Mouse (Mus musculus) CH12.LX (cell line): ENCODE measurements at regions not wholly inside any gene's neighbourhood (a gene's known extent, or its start where the extent isn't known, plus 50 kb on each side); places are given as distances from the start of the nearest gene placed in this dataset.

Experiments used
- DNase-seq: peaks from one replicate; pipeline ENCODE4 v3.0.0-alpha.2; 2013; ENCODE audit errors: extremely low read depth
- H3K27ac ChIP-seq: 2 replicates; pipeline ENCODE4 v1.5.1; 2012; ENCODE audit warnings: low read depth, mild to moderate bottlenecking, control low read depth, moderate library complexity; ENCODE audit not compliant: insufficient read depth
- H3K27me3 ChIP-seq: replicated peaks from 2 replicates; pipeline ENCODE3; 2012; ENCODE audit warnings: inconsistent platforms
- H3K36me3 ChIP-seq, 2 experiments: replicated peaks in 1 of 2; 2 replicates each; pipeline versions ENCODE3 to v1.6.1; 2012; ENCODE audit warnings: inconsistent platforms in 1 of 2, low read length in 1 of 2, mild to moderate bottlenecking in 1 of 2, mixed read lengths in 1 of 2, moderate library complexity in 1 of 2; ENCODE audit not compliant: control insufficient read depth in 1 of 2, insufficient read depth in 1 of 2
- H3K4me1 ChIP-seq, 2 experiments: 2 replicates each; pipeline ENCODE4 v1.6.1; 2012; ENCODE audit warnings: inconsistent platforms in 1 of 2, moderate library complexity in 1 of 2; ENCODE audit not compliant: insufficient read depth in 2 of 2, control insufficient read depth in 1 of 2
- H3K4me2 ChIP-seq: 2 replicates; pipeline ENCODE4 v1.6.1; 2012; ENCODE audit warnings: low read depth, mild to moderate bottlenecking, control low read depth; ENCODE audit not compliant: poor library complexity, insufficient read depth, severe bottlenecking
- H3K4me3 ChIP-seq, 3 experiments: fragments of 150-350 bp in 1 of 3; sonication (generic) in 1 of 3; replicated peaks in 1 of 3; 2 replicates each; pipeline versions ENCODE3 to v1.5.1; 2011 to 2012; ENCODE audit warnings: low read depth in 2 of 3, low read length in 2 of 3, mild to moderate bottlenecking in 2 of 3, moderate library complexity in 2 of 3, control low read depth in 1 of 3, improper control_type of control experiment in 1 of 3, inconsistent platforms in 1 of 3, mixed read lengths in 1 of 3; ENCODE audit not compliant: poor library complexity in 1 of 3
- H3K79me2 ChIP-seq: replicated peaks from 2 replicates; pipeline ENCODE4 v1.6.1; 2012; ENCODE audit warnings: mild to moderate bottlenecking, moderate library complexity; ENCODE audit not compliant: control insufficient read depth, poor library complexity, insufficient read depth, severe bottlenecking; ENCODE audit errors: extremely low read depth
- H3K9ac ChIP-seq: 2 replicates; pipeline ENCODE4 v1.6.1; 2012; ENCODE audit warnings: low read depth, mild to moderate bottlenecking, control low read depth, moderate library complexity; ENCODE audit not compliant: insufficient read depth
- H3K9me3 ChIP-seq: replicated peaks from 2 replicates; pipeline ENCODE3; 2012; ENCODE audit warnings: low read length, inconsistent platforms, mixed read lengths
- CHD1 ChIP-seq: IDR thresholded peaks from 2 replicates; pipeline ENCODE4 v1.6.1; 2012; ENCODE audit warnings: low read depth, low read length, improper control_type of control experiment, inconsistent platforms
- CHD2 ChIP-seq: IDR thresholded peaks from 2 replicates; pipeline ENCODE4 v1.6.1; 2011; ENCODE audit warnings: low read length, improper control_type of control experiment
- CTCF ChIP-seq, 2 experiments: IDR thresholded peaks in 1 of 2; conservative IDR thresholded peaks in 1 of 2; 2 replicates each; pipeline ENCODE4 v1.5.1; 2011 to 2012; ENCODE audit warnings: low read depth in 2 of 2, low read length in 2 of 2, improper control_type of control experiment in 1 of 2, inconsistent platforms in 1 of 2, mild to moderate bottlenecking in 1 of 2, moderate library complexity in 1 of 2
- ELF1 ChIP-seq: IDR thresholded peaks from 2 replicates; pipeline ENCODE4 v1.6.1; 2014; ENCODE audit warnings: low read depth, mild to moderate bottlenecking, inconsistent platforms, low read length, improper control_type of control experiment
- GABPA ChIP-seq: IDR thresholded peaks from 2 replicates; pipeline ENCODE4 v1.6.1; 2012; ENCODE audit warnings: low read depth, low read length, improper control_type of control experiment, inconsistent platforms; ENCODE audit not compliant: insufficient replicate concordance
- HCFC1 ChIP-seq: IDR thresholded peaks from 2 replicates; pipeline ENCODE4 v1.6.1; 2012; ENCODE audit warnings: low read depth, mild to moderate bottlenecking, inconsistent platforms, low read length, improper control_type of control experiment
- JUND ChIP-seq: conservative IDR thresholded peaks from 2 replicates; pipeline ENCODE4 v1.6.1; 2011; ENCODE audit warnings: low read depth, low read length, improper control_type of control experiment
- MAZ ChIP-seq: IDR thresholded peaks from 2 replicates; pipeline ENCODE4 v1.6.1; 2012; ENCODE audit warnings: low read depth, mild to moderate bottlenecking, inconsistent platforms, low read length, improper control_type of control experiment, moderate library complexity
- MXI1 ChIP-seq: IDR thresholded peaks from 2 replicates; pipeline ENCODE4 v1.6.1; 2011; ENCODE audit warnings: mild to moderate bottlenecking, low read depth, low read length, improper control_type of control experiment
- MYC ChIP-seq: IDR thresholded peaks from 2 replicates; pipeline ENCODE4 v1.6.1; 2011; ENCODE audit warnings: low read depth, mild to moderate bottlenecking, improper control_type of control experiment, low read length
- NRF1 ChIP-seq: IDR thresholded peaks from 2 replicates; pipeline ENCODE4 v1.6.1; 2014; ENCODE audit warnings: low read depth, mild to moderate bottlenecking, inconsistent platforms, low read length, improper control_type of control experiment, moderate library complexity
- PAX5 ChIP-seq: IDR thresholded peaks from 2 replicates; pipeline ENCODE4 v1.6.1; 2012; ENCODE audit warnings: low read length, inconsistent platforms, mixed read lengths
- POLR2AphosphoS2 ChIP-seq: IDR thresholded peaks from 2 replicates; pipeline ENCODE4 v1.6.1; 2011; ENCODE audit warnings: low read depth, low read length, improper control_type of control experiment
- RCOR1 ChIP-seq: conservative IDR thresholded peaks from 2 replicates; pipeline ENCODE4 v1.6.1; 2012; ENCODE audit warnings: low read depth, mild to moderate bottlenecking, inconsistent platforms, low read length, improper control_type of control experiment
- UBTF ChIP-seq: IDR thresholded peaks from 2 replicates; pipeline ENCODE4 v1.6.1; 2012; ENCODE audit warnings: low read depth, mild to moderate bottlenecking, inconsistent platforms, low read length, improper control_type of control experiment, moderate library complexity
- USF1 ChIP-seq: IDR thresholded peaks from 2 replicates; pipeline ENCODE4 v1.6.1; 2014; ENCODE audit warnings: low read depth, mild to moderate bottlenecking, inconsistent platforms, low read length, improper control_type of control experiment
- ZKSCAN1 ChIP-seq: IDR thresholded peaks from 2 replicates; pipeline ENCODE4 v1.6.1; 2012; ENCODE audit warnings: low read depth, inconsistent platforms, low read length, improper control_type of control experiment, borderline replicate concordance
- ZMIZ1 ChIP-seq: IDR thresholded peaks from 2 replicates; pipeline ENCODE4 v1.6.1; 2012; ENCODE audit warnings: low read depth, mild to moderate bottlenecking, inconsistent platforms, low read length, improper control_type of control experiment
- ZNF384 ChIP-seq: IDR thresholded peaks from 2 replicates; pipeline ENCODE4 v1.6.1; 2012; ENCODE audit warnings: low read depth, low read length, improper control_type of control experiment, inconsistent platforms
- dilution Hi-C: fragments of 300-500 bp; cut with MboI; formaldehyde crosslinking; loops from 2 replicates; pipeline ENCODE4 v1.14.3; 2020; ENCODE audit warnings: low sequenced_read_pairs; ENCODE audit not compliant: extremely low pct_unique_long_range_greater_than_20kb, extremely low pct_ligation_motif_present
- in situ Hi-C: fragments of 300-500 bp; cut with MboI; formaldehyde crosslinking; loops from 3 replicates; pipeline ENCODE4 v1.14.3; 2019; ENCODE audit warnings: low sequenced_read_pairs, low pct_ligation_motif_present, low pct_unique_long_range_greater_than_20kb, mixed read lengths

GRCm38 (mm10) chr9:94091658-94092225, 446.1 kb downstream of the 1190002N15Rik start:
- in situ Hi-C loops = no loop called here
- H3K79me2 ChIP-seq = no peaks in the 10 kb centered on the region
- H3K4me1 ChIP-seq = no peaks in the 10 kb centered on the region
- no peaks in the 10 kb centered on the region for H3K27me3 ChIP-seq
- no peak overlapping the region for H3K4me2 ChIP-seq
- H3K9ac ChIP-seq = no peak overlapping the region
- no peak overlapping the region for H3K27ac ChIP-seq
- dilution Hi-C loops = no loop called here
- DNase-seq = no peak
- peaks cover 43% of the 10 kb centered on the region for H3K9me3 ChIP-seq
- H3K36me3 ChIP-seq = no peaks in the 10 kb centered on the region
- TF ChIP-seq MXI1 (no peak), NRF1 (no peak), HCFC1 (no peak), GABPA (no peak)
- no peak overlapping the region for H3K4me3 ChIP-seq

- H3K4me3 ChIP-seq = no peak overlapping the region
- no peak overlapping the region for H3K27ac ChIP-seq
- H3K4me1 ChIP-seq = no peaks in the 10 kb centered on the region
- H3K9ac ChIP-seq = no peak overlapping the region
- in situ Hi-C loops = no loop called here
- H3K4me2 ChIP-seq = no peak overlapping the region
- no peaks in the 10 kb centered on the region for H3K79me2 ChIP-seq
- DNase-seq = no peak
- dilution Hi-C loops = no loop called here
- H3K27me3 ChIP-seq = no peaks in the 10 kb centered on the region
- TF ChIP-seq RCOR1 (no peak), JUND (no peak), ZNF384 (no peak), CTCF (conservative IDR thresholded peaks at IDR 0.05 in 1 of 2, IDR thresholded peaks at IDR 0.05 in 1 of 2; ENCODE audit: low read depth in 2 of 2, low read length in 2 of 2) (no peak), CHD2 (no peak), PAX5 (no peak), MAZ (no peak), MYC (no peak), ELF1 (no peak), ZMIZ1 (no peak), ZKSCAN1 (no peak), UBTF (no peak), CHD1 (no peak), USF1 (no peak), POLR2AphosphoS2 (no peak)
- TF ChIP-seq, all 38 proteins: peak for 0
- H3K36me3 ChIP-seq = no peaks in the 10 kb centered on the region
- peaks cover 37% of the 10 kb centered on the region for H3K9me3 ChIP-seq
These were observed 448.1 kb downstream of the 1190002N15Rik start for GRCm38 (mm10) chr9:94089759-94090158.
